Mouse (Mus musculus): Measurements from ENCODE around the gene Samd1. TPM values are rescaled to one million over a fixed set of nuclear protein-coding genes. Genes with fewer than 3 reads are reported as not detected.

Samd1 gene
- polyA plus RNA-seq, 1 experiment from 2014 or later = 4.2 TPM

- no peak for ATAC-seq (ENCODE audit: low FRiP score, low TSS enrichment)
- WGBS = 3% methylated on average over 37 of the region's 37 CpGs
Measured at GRCm38 (mm10) chr8:83973161-83974031, 24.1 kb upstream of the Samd1 start.

GRCm38 (mm10) chr8:83974521-83974920 lies 23.0 kb upstream of the Samd1 start:
- H3K9me3 ChIP-seq (ENCODE audit: control insufficient read depth, low read length) = no peaks in the 10 kb centered on the region
- no peak overlapping the region for H3K4me2 ChIP-seq (replicated peaks; ENCODE audit: low read depth)
- no peaks in the 10 kb centered on the region for H3K36me3 ChIP-seq (ENCODE audit: control insufficient read depth, insufficient read depth, low read length)
- DNase-seq (ENCODE audit: low spot score) (no peak), ATAC-seq (ENCODE audit: low FRiP score, low TSS enrichment) (no peak)
- no peaks in the 10 kb centered on the region for H3K27me3 ChIP-seq (ENCODE audit: control insufficient read depth, insufficient read depth, low read length)
- no peak overlapping the region for H3K9ac ChIP-seq (ENCODE audit: low read length)
- H3K4me1 ChIP-seq (replicated peaks; ENCODE audit: control insufficient read depth, insufficient read depth) = peaks cover 3% of the 10 kb centered on the region; the same call in 1 of the 2 replicates
- WGBS = 74% methylated on average over 4 of the region's 4 CpGs
- no peak overlapping the region for H3K4me3 ChIP-seq (ENCODE audit: low read depth, low read length)
- no peak overlapping the region for H3K27ac ChIP-seq (replicated peaks)
- TF ChIP-seq EP300 (optimal IDR thresholded peaks at IDR 0.05) = no peak
- no peak for TF ChIP-seq CTCF (IDR thresholded peaks at IDR 0.05; ENCODE audit: low read depth)

More at GRCm38 (mm10) chr8:83973161-83974031, 24.1 kb upstream of the Samd1 start:
- peak overlapping the region; percentile 78 for H3K27ac ChIP-seq (replicated peaks)
- H3K4me1 ChIP-seq (replicated peaks; ENCODE audit: control insufficient read depth, insufficient read depth) = peaks cover 3% of the 10 kb centered on the region; the same call in 1 of the 2 replicates
- H3K9ac ChIP-seq (ENCODE audit: low read length) = peak overlapping the region; percentile 89
- H3K9me3 ChIP-seq (ENCODE audit: control insufficient read depth, low read length) = no peaks in the 10 kb centered on the region
- peak overlapping the region; percentile 91 for H3K4me3 ChIP-seq (ENCODE audit: low read depth, low read length)
- H3K36me3 ChIP-seq (ENCODE audit: control insufficient read depth, insufficient read depth, low read length) = no peaks in the 10 kb centered on the region; the same call in 1 of the 2 replicates
- H3K4me2 ChIP-seq (replicated peaks; ENCODE audit: low read depth) = peak overlapping the region; percentile 99
- H3K27me3 ChIP-seq (ENCODE audit: control insufficient read depth, insufficient read depth, low read length) = no peaks in the 10 kb centered on the region
- TF ChIP-seq EP300 (optimal IDR thresholded peaks at IDR 0.05) (no peak), CTCF (IDR thresholded peaks at IDR 0.05; ENCODE audit: low read depth) (no peak)
- DNase-seq (ENCODE audit: low spot score) = no peak

- H3K27ac ChIP-seq (replicated peaks) = no peak overlapping the region
- peaks cover 3% of the 10 kb centered on the region; the same call in 1 of the 2 replicates for H3K4me1 ChIP-seq (replicated peaks; ENCODE audit: control insufficient read depth, insufficient read depth)
- H3K4me3 ChIP-seq (ENCODE audit: low read depth, low read length) = no peak overlapping the region
- DNase-seq (ENCODE audit: low spot score) = peak; percentile 36
- no peak overlapping the region for H3K4me2 ChIP-seq (replicated peaks; ENCODE audit: low read depth)
- 84% methylated on average over 4 of the region's 4 CpGs for WGBS
- peak; percentile 67 for TF ChIP-seq CTCF (IDR thresholded peaks at IDR 0.05; ENCODE audit: low read depth)
- no peak for TF ChIP-seq EP300 (optimal IDR thresholded peaks at IDR 0.05)
- H3K36me3 ChIP-seq (ENCODE audit: control insufficient read depth, insufficient read depth, low read length) = peaks cover 4% of the 10 kb centered on the region; the same call in 1 of the 2 replicates
- ATAC-seq (ENCODE audit: low FRiP score, low TSS enrichment) = no peak
- H3K9me3 ChIP-seq (ENCODE audit: control insufficient read depth, low read length) = no peaks in the 10 kb centered on the region
- no peaks in the 10 kb centered on the region for H3K27me3 ChIP-seq (ENCODE audit: control insufficient read depth, insufficient read depth, low read length)
- H3K9ac ChIP-seq (ENCODE audit: low read length) = no peak overlapping the region
Measured at GRCm38 (mm10) chr8:83976101-83976630, 21.3 kb upstream of the Samd1 start.

GRCm38 (mm10) chr8:83976779-83977350 lies 20.6 kb upstream of the Samd1 start:
- no peak overlapping the region for H3K27ac ChIP-seq (replicated peaks)
- H3K27me3 ChIP-seq (ENCODE audit: control insufficient read depth, insufficient read depth, low read length) = no peaks in the 10 kb centered on the region
- no peak for ATAC-seq (ENCODE audit: low FRiP score, low TSS enrichment)
- WGBS = 76% methylated on average over 5 of the region's 5 CpGs
- DNase-seq (ENCODE audit: low spot score) = no peak
- H3K9ac ChIP-seq (ENCODE audit: low read length) = no peak overlapping the region
- no peak overlapping the region for H3K4me3 ChIP-seq (ENCODE audit: low read depth, low read length)
- peaks cover 9% of the 10 kb centered on the region; the same call in 1 of the 2 replicates for H3K36me3 ChIP-seq (ENCODE audit: control insufficient read depth, insufficient read depth, low read length)
- H3K9me3 ChIP-seq (ENCODE audit: control insufficient read depth, low read length) = no peaks in the 10 kb centered on the region
- H3K4me1 ChIP-seq (replicated peaks; ENCODE audit: control insufficient read depth, insufficient read depth) = peaks cover 3% of the 10 kb centered on the region; the same call in 1 of the 2 replicates
- TF ChIP-seq CTCF (IDR thresholded peaks at IDR 0.05; ENCODE audit: low read depth) = peak; percentile 49
- TF ChIP-seq EP300 (optimal IDR thresholded peaks at IDR 0.05) = no peak
- H3K4me2 ChIP-seq (replicated peaks; ENCODE audit: low read depth) = no peak overlapping the region

GRCm38 (mm10) chr8:83977646-83978045 lies 19.8 kb upstream of the Samd1 start:
- Histone ChIP-seq H3K4me1 (replicated peaks; ENCODE audit: control insufficient read depth, insufficient read depth) (peaks cover 3% of the 10 kb centered on the region; the same call in 1 of the 2 replicates), H3K27me3 (ENCODE audit: control insufficient read depth, insufficient read depth, low read length) (no peaks in the 10 kb centered on the region), H3K27ac (replicated peaks) (0 out of 2 replicates have a peak overlapping the region, but pooled peaks have one; percentile 4), H3K4me3 (ENCODE audit: low read depth, low read length) (no peak overlapping the region), H3K9me3 (ENCODE audit: control insufficient read depth, low read length) (no peaks in the 10 kb centered on the region), H3K4me2 (replicated peaks; ENCODE audit: low read depth) (no peak overlapping the region), H3K9ac (ENCODE audit: low read length) (no peak overlapping the region), H3K36me3 (ENCODE audit: control insufficient read depth, insufficient read depth, low read length) (peaks cover 9% of the 10 kb centered on the region; the same call in 1 of the 2 replicates)
- no peak for ATAC-seq (ENCODE audit: low FRiP score, low TSS enrichment)
- DNase-seq (ENCODE audit: low spot score) = no peak
- 53% methylated on average over 6 of the region's 6 CpGs for WGBS
- no peak for TF ChIP-seq EP300 (optimal IDR thresholded peaks at IDR 0.05)
- TF ChIP-seq CTCF (IDR thresholded peaks at IDR 0.05; ENCODE audit: low read depth) = no peak

Data from stomach, postnatal 0 days (tissue).